Mouse (Mus musculus) ES-E14 (cell line): ENCODE data around the gene Nmt1.

Experiments used
- CHD2 ChIP-seq: IDR thresholded peaks from 2 replicates; pipeline ENCODE4 v1.6.1; 2014; ENCODE audit warnings: mild to moderate bottlenecking, low read depth, low read length, inconsistent platforms
- ZC3H11A ChIP-seq: IDR thresholded peaks from 2 replicates; pipeline ENCODE4 v1.6.1; 2012; ENCODE audit warnings: low read depth, mild to moderate bottlenecking, inconsistent platforms, low read length, borderline replicate concordance

- TF ChIP-seq ZC3H11A (no peak), CHD2 (no peak)
Measured at GRCm38 (mm10) chr11:103103621-103104020, 75.6 kb downstream of the Nmt1 start.
